Mouse (Mus musculus): ENCODE data around the gene Magohb.

Gene Magohb

DNA sequence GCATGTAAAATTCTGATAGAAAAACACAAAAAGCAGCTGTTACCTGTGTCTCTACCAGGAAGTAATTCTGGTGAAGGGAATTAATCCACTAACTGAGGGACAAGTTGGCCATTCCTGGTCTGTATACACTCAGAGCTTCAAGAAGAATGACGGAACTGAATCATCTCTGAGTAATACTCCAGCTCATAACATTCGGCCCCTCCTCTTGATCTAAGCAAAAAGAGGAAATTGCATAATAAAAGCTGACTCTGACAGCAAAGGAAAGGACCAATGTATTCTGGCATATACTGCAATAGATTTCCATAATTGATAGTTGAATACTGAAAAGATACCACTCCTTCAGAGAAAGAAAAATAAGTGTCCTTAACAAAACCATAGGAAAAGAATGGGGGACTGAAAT lies 45.8 kb downstream of the Magohb start, which contains the start of gene Klra2:
Gene Klra2 (minus strand): TSS at position 157 of the 400 bp plus-strand sequence.
- no peak for DNase-seq

DNA sequence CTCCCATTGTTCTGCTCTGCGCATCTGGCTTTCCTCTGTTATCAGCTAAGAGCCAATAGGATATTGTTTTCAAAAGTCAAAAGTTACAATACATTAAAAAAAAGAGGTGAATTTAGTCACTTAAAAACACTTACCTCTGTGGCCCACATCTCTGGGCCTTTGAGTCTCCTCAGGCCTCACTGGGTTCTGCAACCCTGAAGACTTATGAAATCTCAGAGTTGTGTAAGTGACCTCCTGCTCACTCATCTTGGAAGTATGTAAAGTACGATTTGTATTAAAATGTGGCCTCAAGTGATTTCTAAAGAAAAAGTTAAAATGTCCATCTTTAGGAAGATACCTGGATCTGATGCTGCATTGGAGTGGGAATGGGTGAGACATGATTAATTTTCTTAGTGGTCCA lies 48.0 kb downstream of the Magohb start:
- DNase-seq = no peak
